Mouse (Mus musculus): ENCODE measurements around the gene Agbl1. TPM values are rescaled to one million over a fixed set of nuclear protein-coding genes. Genes with fewer than 3 reads are reported as not detected.
"Not testable (repeated sequence)": the region's sequence is repeated elsewhere in the genome, so short reads cannot be mapped to it uniquely, and the experiment has no call there.

Agbl1 gene
- polyA plus RNA-seq, 1 experiment from 2014 or later, result 0.07 TPM

- ATAC-seq (ENCODE audit: low FRiP score, low TSS enrichment), result no peak
- no peaks in the 10 kb centered on the region for H3K27me3 ChIP-seq (ENCODE audit: insufficient read depth, low read length)
- no peak overlapping the region for H3K27ac ChIP-seq (ENCODE audit: low read length)
- H3K4me1 ChIP-seq (ENCODE audit: insufficient read depth, low read length), result no peaks in the 10 kb centered on the region
- H3K36me3 ChIP-seq (ENCODE audit: insufficient read depth, low read length), result no peaks in the 10 kb centered on the region
- WGBS, result 88% methylated on average over 3 of the region's 3 CpGs
- no peak overlapping the region for H3K4me2 ChIP-seq (replicated peaks; ENCODE audit: low read depth, low read length)
- H3K9me3 ChIP-seq (ENCODE audit: low read length), result no peaks in the 10 kb centered on the region
- no peak overlapping the region for H3K4me3 ChIP-seq (ENCODE audit: low read length)
- H3K9ac ChIP-seq (replicated peaks; ENCODE audit: low read length), result no peak overlapping the region
Observed at GRCm38 (mm10) chr7:76674856-76675255, 445.2 kb downstream of the Agbl1 start.

DNA sequence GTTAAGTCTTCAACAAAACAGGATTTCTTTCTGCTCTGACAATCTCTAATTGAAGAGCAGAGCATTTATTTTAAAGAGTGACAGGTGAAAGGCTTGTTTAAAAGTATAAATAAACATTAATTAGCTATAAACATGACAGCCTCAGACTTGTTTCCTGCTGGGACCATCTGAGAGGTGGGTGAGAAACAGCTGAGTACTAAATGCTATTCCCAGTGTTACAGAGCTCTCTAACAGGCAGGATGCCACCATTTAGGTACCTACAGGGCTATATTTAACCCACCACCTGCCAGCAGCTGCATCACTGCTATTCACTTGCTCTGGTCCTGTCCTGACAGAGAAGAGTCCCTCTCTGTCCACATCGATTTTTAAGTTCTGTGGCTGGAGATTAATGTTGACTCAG is 471.5 kb downstream of the Agbl1 start:
- WGBS, result 35% methylated on average over 1 of the region's 1 CpGs
- no peak for ATAC-seq (ENCODE audit: low FRiP score, low TSS enrichment)
- Histone ChIP-seq H3K4me1 (ENCODE audit: insufficient read depth, low read length) (no peaks in the 10 kb centered on the region), H3K4me2 (replicated peaks; ENCODE audit: low read depth, low read length) (no peak overlapping the region), H3K9ac (replicated peaks; ENCODE audit: low read length) (no peak overlapping the region), H3K4me3 (ENCODE audit: low read length) (no peak overlapping the region), H3K9me3 (ENCODE audit: low read length) (no peaks in the 10 kb centered on the region), H3K27me3 (ENCODE audit: insufficient read depth, low read length) (no peaks in the 10 kb centered on the region), H3K36me3 (ENCODE audit: insufficient read depth, low read length) (no peaks in the 10 kb centered on the region), H3K27ac (ENCODE audit: low read length) (no peak overlapping the region)

GRCm38 (mm10) chr7:76732220-76732619 is 502.5 kb downstream of the Agbl1 start:
- 91% methylated on average over 7 of the region's 7 CpGs for WGBS
- ATAC-seq (ENCODE audit: low FRiP score, low TSS enrichment); H3K27ac ChIP-seq (ENCODE audit: low read length); H3K9me3 ChIP-seq (ENCODE audit: low read length); H3K4me3 ChIP-seq (ENCODE audit: low read length); H3K4me1 ChIP-seq (ENCODE audit: insufficient read depth, low read length); H3K9ac ChIP-seq (replicated peaks; ENCODE audit: low read length); H3K27me3 ChIP-seq (ENCODE audit: insufficient read depth, low read length); H3K36me3 ChIP-seq (ENCODE audit: insufficient read depth, low read length); H3K4me2 ChIP-seq (replicated peaks; ENCODE audit: low read depth, low read length): not testable (repeated sequence)

DNA sequence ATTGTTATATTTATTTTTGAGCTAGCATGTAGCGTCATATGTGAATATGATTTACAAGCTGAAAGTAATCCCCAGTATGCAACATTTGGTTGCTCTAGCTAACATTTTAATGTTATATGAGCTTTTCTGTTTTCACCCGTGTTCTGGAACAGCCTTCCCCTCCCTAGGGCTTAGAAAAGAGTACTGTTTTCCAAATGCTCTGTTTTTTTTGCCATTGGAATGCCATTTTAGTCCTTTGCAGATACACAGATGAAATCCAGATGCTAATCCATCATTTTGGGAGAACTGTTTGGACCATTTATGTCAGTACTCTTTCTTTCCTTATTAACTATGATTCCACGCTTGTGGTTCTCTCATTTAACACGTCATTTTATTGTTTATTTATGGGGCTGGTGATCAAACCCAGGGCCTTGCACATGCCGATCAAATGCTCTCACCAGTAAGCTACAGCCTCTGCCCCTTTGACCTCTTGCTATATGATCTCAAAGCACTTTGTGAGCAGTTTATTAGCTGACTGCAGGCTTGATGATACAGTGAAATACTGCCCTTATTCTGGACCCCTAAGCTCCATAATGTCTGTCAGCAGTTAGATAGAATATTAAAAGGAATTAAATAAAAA is 547.7 kb downstream of the Agbl1 start:
- Histone ChIP-seq H3K27me3 (ENCODE audit: insufficient read depth, low read length) (no peaks in the 10 kb centered on the region), H3K4me3 (ENCODE audit: low read length) (no peak overlapping the region), H3K4me1 (ENCODE audit: insufficient read depth, low read length) (peaks cover 5% of the 10 kb centered on the region; the same call in 1 of the 2 replicates), H3K27ac (ENCODE audit: low read length) (no peak overlapping the region), H3K36me3 (ENCODE audit: insufficient read depth, low read length) (no peaks in the 10 kb centered on the region), H3K4me2 (replicated peaks; ENCODE audit: low read depth, low read length) (no peak overlapping the region), H3K9ac (replicated peaks; ENCODE audit: low read length) (no peak overlapping the region), H3K9me3 (ENCODE audit: low read length) (no peaks in the 10 kb centered on the region)
- 17% methylated on average over 5 of the region's 5 CpGs for WGBS
- ATAC-seq (ENCODE audit: low FRiP score, low TSS enrichment), result no peak

DNA sequence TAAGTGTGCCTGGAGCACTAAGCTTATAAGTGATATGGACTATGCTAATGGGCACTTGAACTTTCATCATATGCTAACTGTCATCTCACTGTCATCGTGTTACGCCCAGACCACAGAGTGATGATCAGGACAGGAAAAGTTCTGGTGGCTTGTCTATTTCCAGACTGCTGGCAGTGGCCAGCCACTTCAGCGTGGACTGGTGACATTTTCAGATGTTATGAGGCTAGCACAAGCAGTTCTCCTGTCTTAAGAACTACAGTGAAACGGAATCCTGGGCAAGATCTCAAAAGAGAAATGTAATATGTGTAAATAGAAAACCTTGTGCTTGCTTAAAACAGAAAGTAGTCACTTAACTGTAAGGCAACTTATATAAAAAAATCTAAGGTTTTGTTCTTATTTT is 550.8 kb downstream of the Agbl1 start:
- Histone ChIP-seq H3K36me3 (ENCODE audit: insufficient read depth, low read length) (no peaks in the 10 kb centered on the region), H3K4me1 (ENCODE audit: insufficient read depth, low read length) (peaks cover 5% of the 10 kb centered on the region; the same call in 1 of the 2 replicates), H3K9ac (replicated peaks; ENCODE audit: low read length) (no peak overlapping the region), H3K4me2 (replicated peaks; ENCODE audit: low read depth, low read length) (no peak overlapping the region), H3K9me3 (ENCODE audit: low read length) (no peaks in the 10 kb centered on the region), H3K4me3 (ENCODE audit: low read length) (no peak overlapping the region), H3K27ac (ENCODE audit: low read length) (no peak overlapping the region), H3K27me3 (ENCODE audit: insufficient read depth, low read length) (no peaks in the 10 kb centered on the region)
- 78% methylated on average over 4 of the region's 4 CpGs for WGBS
- ATAC-seq (ENCODE audit: low FRiP score, low TSS enrichment), result no peak

GRCm38 (mm10) chr7:76788561-76789306 is 559.0 kb downstream of the Agbl1 start:
- H3K27me3 ChIP-seq (ENCODE audit: insufficient read depth, low read length), result no peaks in the 10 kb centered on the region
- H3K4me1 ChIP-seq (ENCODE audit: insufficient read depth, low read length), result no peaks in the 10 kb centered on the region
- no peak overlapping the region for H3K9ac ChIP-seq (replicated peaks; ENCODE audit: low read length)
- no peak overlapping the region for H3K4me3 ChIP-seq (ENCODE audit: low read length)
- no peak for ATAC-seq (ENCODE audit: low FRiP score, low TSS enrichment)
- H3K27ac ChIP-seq (ENCODE audit: low read length), result no peak overlapping the region
- H3K36me3 ChIP-seq (ENCODE audit: insufficient read depth, low read length), result no peaks in the 10 kb centered on the region
- H3K9me3 ChIP-seq (ENCODE audit: low read length), result no peaks in the 10 kb centered on the region
- 0% methylated on average over 1 of the region's 1 CpGs for WGBS
- no peak overlapping the region for H3K4me2 ChIP-seq (replicated peaks; ENCODE audit: low read depth, low read length)

DNA sequence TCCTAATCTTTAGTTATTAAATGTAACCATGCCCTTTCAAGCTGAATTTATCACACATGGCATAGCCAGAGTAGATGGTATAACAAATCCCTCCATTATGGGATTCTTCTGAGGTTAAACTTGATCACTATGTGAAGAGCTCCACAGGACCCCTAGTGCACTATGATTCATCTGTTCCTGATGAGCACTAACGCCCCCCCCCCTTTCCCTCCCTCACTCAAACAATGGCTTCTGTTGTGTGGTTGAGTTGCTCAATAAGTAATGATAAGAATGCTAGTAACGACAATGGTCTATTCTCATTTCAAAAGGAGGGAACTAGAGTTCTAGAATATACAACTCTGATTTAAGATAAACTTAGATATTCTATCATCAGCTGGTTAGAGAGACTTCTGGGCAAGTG is 560.4 kb downstream of the Agbl1 start:
- 82% methylated on average over 2 of the region's 2 CpGs for WGBS
- no peak overlapping the region for H3K4me3 ChIP-seq (ENCODE audit: low read length)
- ATAC-seq (ENCODE audit: low FRiP score, low TSS enrichment), result no peak

DNA sequence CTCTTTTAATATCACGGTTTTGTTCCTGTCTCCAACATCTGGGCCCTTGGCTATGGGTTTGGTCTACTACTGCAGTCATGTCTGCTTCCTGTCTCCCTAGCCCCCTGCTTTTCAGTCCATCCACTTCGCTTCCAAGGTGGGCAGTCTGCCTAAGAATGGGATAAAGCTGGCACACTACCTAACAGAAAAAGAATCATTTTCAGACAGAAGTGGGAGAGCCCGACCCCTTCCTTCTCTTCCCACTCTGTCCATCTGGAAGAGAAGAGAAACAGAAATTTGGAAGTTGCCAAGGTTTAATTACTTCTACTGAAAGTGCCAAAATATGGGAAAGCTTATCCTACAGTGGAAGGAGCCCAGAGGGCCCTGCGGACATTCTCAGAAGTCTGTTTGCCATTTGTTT is 561.6 kb downstream of the Agbl1 start:
- no peak for ATAC-seq (ENCODE audit: low FRiP score, low TSS enrichment)
- 82% methylated on average over 4 of the region's 4 CpGs for WGBS
- no peaks in the 10 kb centered on the region for H3K36me3 ChIP-seq (ENCODE audit: insufficient read depth, low read length)

More for the DNA sequence above, 560.4 kb downstream of the Agbl1 start:
- H3K36me3 ChIP-seq (ENCODE audit: insufficient read depth, low read length), result no peaks in the 10 kb centered on the region
- H3K4me1 ChIP-seq (ENCODE audit: insufficient read depth, low read length), result no peaks in the 10 kb centered on the region
- no peak overlapping the region for H3K9ac ChIP-seq (replicated peaks; ENCODE audit: low read length)
- H3K27me3 ChIP-seq (ENCODE audit: insufficient read depth, low read length), result no peaks in the 10 kb centered on the region
- no peaks in the 10 kb centered on the region for H3K9me3 ChIP-seq (ENCODE audit: low read length)
- no peak overlapping the region for H3K27ac ChIP-seq (ENCODE audit: low read length)
- H3K4me2 ChIP-seq (replicated peaks; ENCODE audit: low read depth, low read length), result no peak overlapping the region

GRCm38 (mm10) chr7:76810003-76810402 is 580.3 kb downstream of the Agbl1 start:
- no peak overlapping the region for H3K9ac ChIP-seq (replicated peaks; ENCODE audit: low read length)
- H3K4me2 ChIP-seq (replicated peaks; ENCODE audit: low read depth, low read length), result no peak overlapping the region
- WGBS, result 6% methylated on average over 3 of the region's 3 CpGs
- no peaks in the 10 kb centered on the region for H3K4me1 ChIP-seq (ENCODE audit: insufficient read depth, low read length)
- H3K27me3 ChIP-seq (ENCODE audit: insufficient read depth, low read length), result no peaks in the 10 kb centered on the region
- no peak overlapping the region for H3K27ac ChIP-seq (ENCODE audit: low read length)
- ATAC-seq (ENCODE audit: low FRiP score, low TSS enrichment), result peak; percentile 63; the same call in 1 of the 2 replicates
- no peaks in the 10 kb centered on the region for H3K9me3 ChIP-seq (ENCODE audit: low read length)
- no peak overlapping the region for H3K4me3 ChIP-seq (ENCODE audit: low read length)
- no peaks in the 10 kb centered on the region for H3K36me3 ChIP-seq (ENCODE audit: insufficient read depth, low read length)

More for the DNA sequence above, 561.6 kb downstream of the Agbl1 start:
- no peaks in the 10 kb centered on the region for H3K9me3 ChIP-seq (ENCODE audit: low read length)
- H3K4me3 ChIP-seq (ENCODE audit: low read length), result no peak overlapping the region
- no peaks in the 10 kb centered on the region for H3K4me1 ChIP-seq (ENCODE audit: insufficient read depth, low read length)
- H3K27me3 ChIP-seq (ENCODE audit: insufficient read depth, low read length), result no peaks in the 10 kb centered on the region
- H3K9ac ChIP-seq (replicated peaks; ENCODE audit: low read length), result no peak overlapping the region
- H3K4me2 ChIP-seq (replicated peaks; ENCODE audit: low read depth, low read length), result no peak overlapping the region
- H3K27ac ChIP-seq (ENCODE audit: low read length), result no peak overlapping the region

GRCm38 (mm10) chr7:76820571-76820970 is 590.9 kb downstream of the Agbl1 start:
- Histone ChIP-seq H3K4me1 (ENCODE audit: insufficient read depth, low read length) (no peaks in the 10 kb centered on the region), H3K4me3 (ENCODE audit: low read length) (no peak overlapping the region), H3K27ac (ENCODE audit: low read length) (no peak overlapping the region), H3K27me3 (ENCODE audit: insufficient read depth, low read length) (no peaks in the 10 kb centered on the region), H3K9me3 (ENCODE audit: low read length) (no peaks in the 10 kb centered on the region), H3K36me3 (ENCODE audit: insufficient read depth, low read length) (no peaks in the 10 kb centered on the region), H3K4me2 (replicated peaks; ENCODE audit: low read depth, low read length) (no peak overlapping the region), H3K9ac (replicated peaks; ENCODE audit: low read length) (no peak overlapping the region)
- no peak for ATAC-seq (ENCODE audit: low FRiP score, low TSS enrichment)
- WGBS, result 76% methylated on average over 2 of the region's 2 CpGs
